Mouse (Mus musculus) liver, embryonic 14.5 days (tissue): ENCODE results near the gene Ak1.

Experiments used
- CTCF ChIP-seq: IDR thresholded peaks from 2 replicates; pipeline ENCODE4 v1.5.1; 2016; ENCODE audit warnings: antibody characterized with exemption, low read depth, control low read depth
- EP300 ChIP-seq: IDR thresholded peaks from 2 replicates; pipeline ENCODE4 v1.6.1; 2016; ENCODE audit warnings: antibody characterized with exemption, low read depth

DNA sequence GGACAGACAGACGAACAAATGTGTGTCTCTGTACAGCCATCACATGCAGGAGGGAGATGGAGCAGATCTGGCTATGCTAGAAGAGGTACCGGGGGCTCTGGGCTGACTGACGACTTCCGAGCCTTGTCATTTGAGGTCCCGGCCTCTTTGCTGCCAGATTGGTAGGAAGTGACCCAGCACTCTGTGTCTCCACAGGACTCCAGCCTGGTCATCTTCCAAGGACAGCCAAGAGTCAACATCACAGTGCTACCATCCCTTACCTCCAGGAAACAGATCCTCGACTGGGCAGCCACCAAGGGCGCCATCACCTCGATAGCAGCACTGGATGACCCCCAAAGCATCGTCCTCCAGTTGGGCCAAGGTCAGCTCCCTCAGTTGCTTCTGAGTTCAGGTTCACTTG is 49.6 kb downstream of the Ak1 start:
- TF ChIP-seq CTCF (no peak), EP300 (no peak)
